Mouse (Mus musculus) kidney, adult 8-10 months (tissue): ENCODE measurements around the gene Abhd17b.
"Not testable (repeated sequence)": the region's sequence is repeated elsewhere in the genome, so short reads cannot be mapped to it uniquely, and the experiment has no call there.

Experiments
- DNase-seq, 2 experiments: peaks; one replicate each; pipeline ENCODE4 v3.0.0; 2022

Gene Abhd17b

GRCm38 (mm10) chr19:21652285-21653171 lies 457 bp upstream of the Abhd17b start, which contains the start of gene 1110059E24Rik:
Gene 1110059E24Rik (minus strand): TSS chr19:21652976.
- peak; percentile 98 to 99 for DNase-seq

DNA sequence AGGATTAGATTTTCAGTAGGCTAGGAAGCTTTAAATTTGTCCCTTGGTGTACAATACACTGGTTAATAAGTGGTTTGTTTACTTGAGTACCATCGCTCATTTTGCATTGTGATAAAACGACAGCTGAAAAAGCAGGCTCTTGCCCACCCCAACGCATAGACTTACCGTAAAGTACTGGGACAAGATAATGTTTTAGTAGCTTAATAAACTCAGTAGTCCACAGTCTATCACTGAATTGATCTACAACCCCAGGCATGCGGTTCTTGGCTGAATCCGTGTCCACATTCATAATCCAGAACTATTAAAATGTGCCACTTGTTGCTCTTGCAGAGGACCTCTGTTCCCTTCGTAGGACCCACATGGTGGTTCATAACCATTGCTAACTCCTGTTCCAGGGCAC lies 1.8 kb downstream of the Abhd17b start:
- no peak for DNase-seq

- no peak for DNase-seq
These were observed 7.7 kb downstream of the Abhd17b start for GRCm38 (mm10) chr19:21660734-21661133.

DNA sequence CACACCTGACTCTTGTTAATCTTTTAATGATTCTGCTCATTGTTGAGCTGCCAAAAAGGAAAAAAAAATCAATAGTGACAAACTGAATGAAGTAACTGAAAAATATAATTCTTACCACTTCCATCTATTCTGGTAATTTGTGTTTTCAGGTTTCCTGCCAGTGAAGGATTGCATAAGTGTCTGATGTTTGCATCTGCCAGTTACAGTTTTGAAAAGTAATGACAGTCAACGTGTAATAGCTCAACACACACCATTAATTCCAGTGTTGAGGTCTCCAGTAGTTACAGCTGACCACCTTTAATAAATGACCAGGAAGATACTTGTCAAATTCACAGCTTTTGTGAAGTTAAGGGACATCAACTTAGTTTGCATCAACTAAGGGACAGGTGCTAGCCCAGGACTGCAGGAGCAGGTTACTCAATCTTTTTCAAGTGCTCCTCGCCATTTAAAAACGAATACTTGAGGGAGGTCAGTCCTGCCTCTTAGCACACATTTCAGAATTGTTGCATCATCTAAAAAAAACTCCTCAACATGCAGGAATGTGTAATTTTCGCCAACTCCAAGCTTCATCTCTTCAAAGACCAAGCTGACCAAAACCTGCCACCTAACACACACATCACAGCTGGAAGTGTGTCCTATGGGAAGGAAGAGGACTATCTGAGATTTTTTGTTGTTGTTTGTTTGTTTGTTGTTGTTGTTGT lies 10.9 kb downstream of the Abhd17b start:
- no peak for DNase-seq

DNA sequence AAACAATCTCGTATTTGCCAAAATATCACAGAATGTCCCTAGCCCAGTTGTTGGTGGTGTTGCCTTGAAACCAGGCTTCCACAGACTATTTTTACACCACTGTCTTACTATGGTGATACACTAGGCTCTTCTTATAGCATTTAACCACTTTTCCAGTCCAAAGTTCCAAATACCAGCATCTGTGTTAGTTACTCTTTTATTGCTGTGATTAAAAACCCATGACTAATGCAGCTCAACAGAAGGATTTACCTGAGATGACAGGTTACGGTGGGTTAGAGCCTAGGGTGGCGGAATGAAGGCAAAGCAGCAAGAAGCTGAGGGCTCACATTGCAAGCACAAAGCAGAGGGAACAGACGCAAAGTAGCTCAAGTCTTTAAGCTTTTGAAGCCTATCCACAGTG lies 16.7 kb downstream of the Abhd17b start:
- peak in 1 of 2 experiments; percentile 43 for DNase-seq

DNA sequence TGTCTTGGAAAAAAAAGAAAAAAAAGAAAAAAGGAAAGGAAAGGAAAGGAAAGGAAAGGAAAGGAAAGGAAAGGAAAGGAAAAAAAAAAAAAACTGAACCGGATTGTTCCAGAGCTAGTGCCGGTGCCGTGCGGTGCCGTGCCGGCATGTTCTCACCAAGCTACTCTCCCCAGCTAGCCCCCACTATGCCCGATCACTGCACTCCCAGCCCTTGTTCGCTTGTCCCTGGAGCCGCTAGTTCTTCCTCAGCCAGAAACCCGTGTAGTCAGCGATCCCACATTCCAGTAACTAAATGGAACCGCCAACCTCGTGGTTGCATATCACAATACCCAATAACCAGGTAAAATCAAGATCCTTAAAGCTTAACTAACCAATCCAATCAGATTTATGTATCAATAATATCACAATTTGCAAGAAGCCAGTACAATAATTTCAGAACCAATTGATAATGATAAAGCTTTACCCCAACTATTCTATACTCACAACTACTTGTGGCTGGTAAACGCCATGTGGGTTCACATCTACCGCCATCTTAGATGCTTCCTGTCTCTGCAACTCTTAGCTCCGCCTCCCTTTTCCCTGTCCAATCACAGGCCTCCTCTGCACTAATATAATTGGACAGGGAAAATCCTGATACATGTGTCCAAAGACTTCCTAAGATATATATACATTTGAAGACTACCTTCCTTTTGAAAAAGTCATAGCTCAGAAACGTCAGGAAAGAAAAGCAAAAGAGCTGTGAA lies 21.5 kb downstream of the Abhd17b start:
- no peak for DNase-seq

GRCm38 (mm10) chr19:21680091-21680490 lies 27.1 kb downstream of the Abhd17b start:
- DNase-seq = peak; percentile 19 to 39

DNA sequence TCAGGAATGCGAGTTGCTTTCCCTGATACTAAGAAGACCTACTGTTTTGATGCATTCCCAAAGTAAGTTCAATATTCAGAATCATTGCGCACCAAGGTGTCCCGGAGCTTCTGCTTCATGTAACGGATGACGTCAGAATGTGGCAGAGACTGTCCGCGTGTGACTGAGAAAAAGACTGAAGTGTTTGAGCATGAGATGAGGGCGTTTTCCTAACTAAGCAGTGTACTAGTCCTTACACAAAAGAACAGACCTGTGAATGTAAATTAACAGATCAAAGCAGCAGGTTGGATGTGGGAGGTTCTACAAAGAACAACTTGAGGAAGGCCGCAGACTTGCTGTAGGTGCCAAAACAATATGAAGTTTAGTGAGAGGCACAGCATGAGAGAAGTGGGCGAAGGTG lies 28.0 kb downstream of the Abhd17b start:
- DNase-seq = no peak

DNA sequence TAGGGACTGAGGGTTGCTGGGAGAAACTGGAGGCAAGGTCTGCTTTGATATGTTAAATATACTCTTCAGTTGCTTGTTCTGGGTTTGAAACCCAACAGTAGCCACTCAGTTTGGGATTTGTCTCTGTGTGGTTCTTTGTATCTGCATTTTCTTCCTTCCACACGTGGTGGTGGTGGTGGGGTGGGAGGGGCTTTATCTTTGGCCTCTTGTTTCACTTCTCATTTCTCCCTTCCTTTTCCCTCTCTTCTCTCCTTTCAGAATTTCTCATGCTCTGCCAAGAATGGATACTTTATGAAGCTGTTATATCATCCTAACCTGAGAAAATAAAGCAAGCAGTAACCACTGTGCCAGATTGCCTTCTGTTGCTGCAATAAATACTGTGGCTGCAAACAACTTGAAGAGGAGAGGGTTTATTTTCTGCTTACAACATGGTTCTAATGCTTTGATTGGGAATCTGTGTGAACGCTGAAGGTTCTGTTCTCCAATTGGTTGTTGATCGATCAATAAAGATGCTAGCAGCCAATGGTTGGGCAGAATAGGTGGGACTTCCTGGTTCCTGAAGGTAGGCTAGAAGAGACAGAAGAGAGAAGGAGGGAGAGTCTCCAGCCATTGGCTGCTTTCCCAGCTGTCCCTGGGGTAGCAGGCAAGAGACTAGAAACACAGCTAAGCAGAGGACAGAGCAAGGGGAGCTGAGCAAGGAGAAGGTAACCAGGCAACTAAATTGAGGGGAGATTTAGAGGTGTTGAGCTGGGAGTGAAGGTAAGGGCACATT lies 60.5 kb downstream of the Abhd17b start:
- DNase-seq = peak; percentile 46 to 54

DNA sequence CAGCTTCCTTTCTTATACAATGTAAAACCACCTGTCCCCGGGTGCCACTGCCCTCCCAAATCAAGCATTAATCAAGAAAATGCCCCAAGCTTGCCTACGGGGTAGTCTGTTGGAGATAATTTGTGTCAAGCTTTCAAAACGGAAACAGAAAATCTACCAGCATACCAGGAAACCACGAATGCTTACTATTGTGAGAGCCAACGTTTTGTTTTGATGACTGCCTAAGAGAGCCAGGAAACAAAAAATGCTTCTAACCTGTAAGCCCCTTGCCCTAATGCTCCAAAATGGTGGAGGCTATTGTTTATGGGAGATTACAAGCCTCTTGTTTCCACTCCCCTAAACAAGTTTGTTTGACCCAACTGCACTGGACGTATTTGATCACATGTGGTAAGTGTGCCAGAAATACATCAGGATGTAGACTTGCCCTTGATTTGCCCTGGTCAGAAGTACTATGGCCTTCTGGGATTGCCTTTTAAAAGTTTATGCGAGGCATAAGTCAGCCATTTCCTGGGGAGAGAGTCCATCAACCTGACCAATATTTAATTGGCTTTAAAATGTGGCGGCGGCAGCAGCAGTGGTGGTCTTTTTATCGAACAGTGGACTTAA lies 61.4 kb downstream of the Abhd17b start:
- DNase-seq = no peak

DNA sequence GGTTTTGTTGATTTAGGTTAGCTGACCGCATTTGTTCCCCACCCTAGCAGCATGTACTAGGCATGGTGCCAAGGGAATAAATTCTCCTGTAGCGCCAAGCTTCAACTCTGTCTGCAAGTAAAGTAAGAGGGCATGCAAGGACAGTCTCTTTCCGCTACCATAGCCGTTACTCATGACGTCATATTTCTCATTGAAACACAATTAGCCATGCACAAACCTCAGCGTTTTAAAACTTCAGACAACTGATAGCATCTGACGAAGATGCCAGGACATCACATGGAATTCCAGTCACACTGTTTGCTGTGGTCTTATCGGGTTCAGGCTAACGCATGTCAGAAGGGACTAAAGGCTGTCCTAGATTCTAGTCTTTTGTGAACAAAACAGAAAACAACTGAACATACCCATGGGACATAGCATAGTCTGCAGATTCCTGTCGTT lies 62.0 kb downstream of the Abhd17b start:
- peak; percentile 13 to 35 for DNase-seq

- no peak for DNase-seq
These were observed 62.5 kb downstream of the Abhd17b start for GRCm38 (mm10) chr19:21715515-21715914.

DNA sequence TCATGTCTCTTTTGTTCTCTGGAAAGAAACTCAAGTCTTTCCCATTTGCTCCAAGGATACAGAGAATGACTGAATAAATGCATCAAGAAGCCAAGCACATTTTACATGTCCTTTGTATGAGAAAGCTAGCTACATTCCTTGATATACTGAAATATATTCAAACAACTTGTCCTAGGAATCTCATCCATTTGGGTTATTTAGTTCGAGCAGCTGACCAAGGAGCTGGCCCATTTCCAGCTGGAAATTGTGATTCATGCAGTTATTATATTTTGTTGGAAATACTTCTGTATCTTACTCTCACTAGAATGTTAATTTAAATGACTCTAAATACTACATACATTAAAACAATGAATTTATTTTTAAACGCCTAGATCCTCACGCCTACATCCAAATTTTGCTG lies 63.5 kb downstream of the Abhd17b start:
- DNase-seq = no peak

- no peak for DNase-seq
These were observed 66.2 kb downstream of the Abhd17b start for GRCm38 (mm10) chr19:21719206-21719605.

DNA sequence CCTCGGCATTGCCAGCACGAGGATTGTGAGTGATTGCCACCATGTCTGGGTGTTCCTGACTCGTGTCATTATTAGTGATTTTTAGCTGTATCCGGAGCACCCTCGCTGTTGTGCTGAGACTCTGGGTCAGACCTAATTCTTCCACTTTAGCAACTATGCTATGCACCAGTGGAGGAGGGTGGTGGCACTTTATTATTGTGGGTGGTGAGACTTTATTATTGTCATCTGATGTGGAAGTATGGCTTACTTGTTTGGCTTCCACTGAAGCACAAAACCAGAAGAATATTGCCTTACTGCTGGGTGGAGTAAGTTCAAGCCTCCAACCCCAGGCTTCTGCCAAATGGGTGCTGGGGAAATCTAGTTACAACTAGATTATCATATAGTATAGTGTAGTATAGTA lies 68.0 kb downstream of the Abhd17b start:
- DNase-seq = no peak

- DNase-seq = not testable (repeated sequence)
These were observed 70.3 kb downstream of the Abhd17b start for GRCm38 (mm10) chr19:21723280-21723679.

GRCm38 (mm10) chr19:21723911-21724655 lies 71.1 kb downstream of the Abhd17b start:
- no peak for DNase-seq

DNA sequence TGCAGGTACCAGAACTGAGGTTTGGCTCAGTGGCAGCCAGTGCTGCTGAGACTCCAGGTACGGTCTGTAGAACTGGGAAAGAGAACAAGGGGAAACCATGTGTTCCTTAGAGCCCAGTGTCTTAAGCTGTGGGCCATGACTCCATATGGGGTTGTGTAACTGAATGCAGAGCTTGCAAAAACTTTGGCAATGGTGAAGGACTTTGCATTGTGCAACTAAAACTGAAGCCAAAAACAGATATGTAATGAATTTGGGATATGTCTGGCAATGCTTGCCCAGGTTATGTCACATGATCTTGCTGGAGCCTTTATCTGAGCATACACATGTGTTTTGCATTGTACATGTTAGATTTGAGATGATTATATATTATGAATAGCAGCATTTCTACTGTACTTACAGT lies 72.2 kb downstream of the Abhd17b start:
- DNase-seq = no peak

GRCm38 (mm10) chr19:21727081-21727480 lies 74.1 kb downstream of the Abhd17b start:
- no peak for DNase-seq

- DNase-seq = no peak
These were observed 75.4 kb downstream of the Abhd17b start for GRCm38 (mm10) chr19:21728342-21728741.

DNA sequence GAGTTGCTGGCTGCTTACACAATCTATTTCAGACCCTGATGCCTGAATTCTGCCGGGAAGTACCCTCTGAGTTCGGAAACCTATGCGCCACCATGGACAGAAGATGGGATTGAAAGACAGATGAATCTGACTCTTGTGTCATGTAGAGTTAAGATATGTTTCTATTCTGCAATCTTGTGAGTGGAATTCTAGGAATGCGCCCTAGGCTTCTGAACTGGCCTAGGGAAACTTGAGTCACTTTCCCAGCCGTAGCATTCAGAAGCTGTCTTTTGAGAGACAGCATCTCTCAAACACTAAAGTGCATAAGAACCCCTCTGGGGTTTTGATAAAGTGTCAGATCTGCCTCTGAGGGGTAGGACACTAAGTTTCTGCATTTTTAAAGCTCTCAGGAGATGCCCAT lies 78.9 kb downstream of the Abhd17b start:
- no peak for DNase-seq
